ENCODE assay signal across 1 mouse cellular context in genomic region chr6:87002521-87003055, GRCm38 (mm10).
TF ChIP-seq lines count a peak whose summit lies in the region.

No protein-coding gene starts in this region.

TF ChIP-seq in CH12.LX, 34 proteins besides CTCF, POLR2A, EP300 and RAD21 (continued from another document):
- TF ChIP-seq JUN (IDR thresholded peaks at IDR 0.05; ENCODE audit: insufficient read depth, low read depth, low read length) (peak; percentile 100), USF2 (conservative IDR thresholded peaks at IDR 0.05; ENCODE audit: low read depth, low read length) (no peak), SIN3A (IDR thresholded peaks at IDR 0.05; ENCODE audit: low read length) (peak; percentile 91), MYC (IDR thresholded peaks at IDR 0.05; ENCODE audit: low read depth, low read length) (peak; percentile 96), NELFE (IDR thresholded peaks at IDR 0.05; ENCODE audit: low read depth, low read length) (no peak), TBP (conservative IDR thresholded peaks at IDR 0.05; ENCODE audit: low read depth, low read length) (0 out of 2 replicates have a peak, but pooled peaks have one; percentile 46), CHD1 (IDR thresholded peaks at IDR 0.05; ENCODE audit: low read depth, low read length) (no peak), CHD2 (IDR thresholded peaks at IDR 0.05; ENCODE audit: low read length) (peak; percentile 59; the same call in 1 of the 2 replicates), MAX (IDR thresholded peaks at IDR 0.05; ENCODE audit: low read length) (peak; percentile 85), ZKSCAN1 (IDR thresholded peaks at IDR 0.05; ENCODE audit: borderline replicate concordance, low read depth, low read length) (no peak), MXI1 (IDR thresholded peaks at IDR 0.05; ENCODE audit: low read depth, low read length) (peak; percentile 72; the same call in 1 of the 2 replicates), MEF2A (IDR thresholded peaks at IDR 0.05; ENCODE audit: borderline replicate concordance, low read depth, low read length) (peak; percentile 78), NRF1 (IDR thresholded peaks at IDR 0.05; ENCODE audit: low read depth, low read length) (peak; percentile 66; the same call in 1 of the 2 replicates), HCFC1 (IDR thresholded peaks at IDR 0.05; ENCODE audit: low read depth, low read length) (peak; percentile 58; the same call in 1 of the 2 replicates), USF1 (IDR thresholded peaks at IDR 0.05; ENCODE audit: low read depth, low read length) (no peak), ELF1 (IDR thresholded peaks at IDR 0.05; ENCODE audit: low read depth, low read length) (peak; percentile 48; the same call in 1 of the 2 replicates), ETS1 (conservative IDR thresholded peaks at IDR 0.05; ENCODE audit: low read depth, low read length) (peak; percentile 89), ZC3H11A (IDR thresholded peaks at IDR 0.05; ENCODE audit: low read depth, low read length) (no peak), MAZ (IDR thresholded peaks at IDR 0.05; ENCODE audit: low read depth, low read length) (no peak), SMC3 (IDR thresholded peaks at IDR 0.05; ENCODE audit: low read depth, low read length) (peak; percentile 70)
TF ChIP-seq in CH12.LX: peak in this region for 20.
